Mouse (Mus musculus): ENCODE data around the gene Gm10643.

Gm10643 gene

DNA sequence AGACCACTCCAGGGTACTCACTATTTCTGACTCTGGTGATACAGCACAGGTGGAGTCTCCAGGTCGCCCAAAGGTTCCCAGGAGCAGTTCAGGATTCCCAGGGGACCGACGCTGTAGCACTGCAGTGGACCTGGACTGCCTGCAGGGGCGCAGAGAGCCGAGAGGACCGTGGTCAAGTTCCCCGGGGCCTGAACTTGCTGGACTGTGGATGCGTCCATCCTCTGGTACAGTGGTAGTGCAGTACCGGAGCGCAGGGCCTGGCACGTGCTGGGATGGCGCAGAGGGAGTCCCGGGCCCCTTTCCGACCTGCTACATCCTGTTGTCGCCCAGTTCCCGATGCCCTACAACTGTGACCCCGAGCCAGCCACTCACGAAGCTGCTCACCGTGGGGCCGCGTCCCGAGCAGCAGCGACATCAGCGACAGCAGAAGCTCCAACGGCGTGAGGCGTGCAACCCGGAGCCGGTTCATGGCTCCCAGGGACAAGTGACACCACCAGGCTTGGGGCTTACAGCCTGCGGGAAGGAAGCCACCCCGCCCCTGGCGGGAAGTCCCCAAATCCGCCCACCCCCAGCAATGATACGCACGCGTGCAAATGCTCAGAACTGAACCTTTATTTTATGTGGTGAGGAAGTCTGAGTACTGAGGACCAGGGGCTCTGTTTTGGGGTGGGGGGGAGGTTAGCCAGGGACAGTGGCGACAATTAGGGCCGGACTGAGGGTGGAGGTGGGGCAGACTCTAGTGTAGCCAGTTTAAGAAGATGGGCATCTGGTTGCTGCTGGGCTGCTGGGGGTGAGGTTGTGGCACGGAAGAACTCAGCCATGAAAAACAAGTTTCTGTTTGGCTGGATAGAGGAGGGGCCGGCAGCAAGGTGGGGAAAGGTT is 22.6 kb downstream of the Gm10643 start, which contains the start of gene Il27ra:
TSS of gene Il27ra (minus strand) at position 524 of the 882 bp plus-strand sequence.
- in situ Hi-C loops (cut with MboI, MseI), result loop anchor here (5.0 kb wide), 1 partner anchor 50 kb away; no protein-coding TSS in a partner anchor

DNA sequence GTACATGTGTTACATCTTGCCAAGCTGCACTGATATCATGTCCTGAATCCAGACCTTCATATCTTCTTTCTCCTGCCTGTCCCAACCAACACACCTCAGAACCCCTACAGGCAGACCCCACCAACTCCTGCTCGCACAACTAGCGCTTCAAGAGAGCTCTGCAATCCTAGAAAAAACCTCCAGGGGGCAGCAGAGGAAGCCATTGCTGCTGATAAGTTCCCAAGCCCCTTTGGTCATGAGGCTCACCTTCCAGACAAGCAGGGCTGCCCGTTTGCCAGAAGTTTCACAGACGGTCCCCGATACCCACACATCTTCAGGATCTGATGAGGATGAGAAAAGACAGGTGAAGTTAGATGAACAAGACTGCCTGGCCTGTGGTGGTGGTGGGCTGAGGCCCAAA is 25.9 kb downstream of the Gm10643 start:
- in situ Hi-C loops (cut with MboI, MseI), result no loop called here

DNA sequence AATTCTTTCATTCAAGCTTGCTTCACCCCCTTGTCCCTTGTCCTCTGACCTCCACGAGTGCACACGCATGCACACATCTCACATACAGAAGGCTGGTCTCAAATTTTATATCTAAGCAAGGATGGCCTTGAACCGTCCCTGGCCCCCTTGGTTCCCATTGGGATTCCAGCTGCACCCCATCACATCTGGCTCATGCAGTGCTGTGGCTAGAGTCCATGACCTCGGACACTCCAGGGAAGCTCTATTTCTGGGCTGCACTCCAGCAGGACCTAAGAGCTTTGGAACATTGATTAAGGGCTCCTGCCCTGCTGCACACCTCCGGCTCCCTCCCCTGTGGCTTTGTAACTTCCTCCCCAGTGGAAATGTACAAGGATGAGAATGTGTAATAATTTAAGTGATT is 26.9 kb downstream of the Gm10643 start:
- in situ Hi-C loops (cut with MboI, MseI), result no loop called here

DNA sequence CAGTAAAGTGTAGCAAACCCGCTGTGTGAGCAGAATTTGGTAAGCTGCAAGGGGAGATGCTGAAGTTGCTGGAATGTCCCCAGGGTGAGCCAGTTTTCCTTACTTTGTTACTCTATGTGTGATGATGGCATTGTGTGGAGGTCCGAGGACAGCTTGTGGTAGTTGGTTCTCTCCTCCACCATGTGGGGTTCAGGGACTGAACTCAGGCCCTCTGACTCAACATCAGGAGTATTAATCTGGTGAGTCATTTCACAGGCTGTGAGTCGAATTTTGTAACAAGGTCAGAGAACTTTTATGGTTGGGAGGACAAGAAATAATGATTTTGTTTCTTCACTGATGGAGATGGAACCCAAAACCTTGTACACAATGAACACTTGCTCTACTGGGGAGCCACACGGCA is 32.2 kb downstream of the Gm10643 start:
- in situ Hi-C loops (cut with MboI, MseI), result no loop called here

DNA sequence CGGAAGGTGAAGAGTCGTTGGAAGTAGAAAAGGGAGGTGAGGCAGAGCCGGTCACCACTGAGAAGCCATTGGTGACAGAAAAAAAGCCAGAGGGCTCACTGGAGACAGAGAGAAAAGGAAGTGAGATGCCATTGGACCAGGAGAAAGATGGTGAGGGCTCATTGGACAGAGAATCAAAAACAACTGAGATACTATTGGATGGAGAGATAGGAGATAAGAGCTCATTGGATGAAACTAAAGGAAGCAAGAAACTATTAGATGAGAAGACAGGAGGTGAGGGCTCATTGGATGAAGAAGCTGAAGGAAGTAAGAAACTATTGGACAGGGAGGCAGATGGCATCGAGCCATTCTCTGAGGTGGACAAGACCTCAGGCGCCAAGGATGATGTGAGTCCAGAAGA is 35.7 kb downstream of the Gm10643 start:
- in situ Hi-C loops (cut with MboI, MseI), result loop anchor here (10.0 kb wide), 1 partner anchor 336 kb away; no protein-coding TSS in a partner anchor

DNA sequence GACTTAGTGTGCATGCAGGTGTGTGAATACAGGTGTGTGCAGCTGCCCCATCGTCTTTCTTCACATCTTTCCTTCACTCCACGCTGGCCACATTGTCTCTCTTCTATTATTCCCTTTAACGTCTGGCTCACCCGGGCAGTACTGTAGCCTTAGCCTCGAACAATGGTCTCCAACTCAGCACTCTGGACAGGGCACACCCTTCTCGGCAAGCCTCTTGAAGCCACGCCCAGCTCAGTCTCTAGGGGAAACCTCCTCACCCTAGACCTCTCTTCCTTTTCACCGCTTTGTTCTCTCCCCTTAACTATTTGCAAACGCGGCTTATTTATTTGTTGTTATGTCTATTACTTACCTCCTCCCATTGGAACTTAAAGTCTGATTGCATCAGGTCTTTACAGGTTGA is 37.5 kb downstream of the Gm10643 start:
- in situ Hi-C loops (cut with MboI, MseI), result loop anchor here (10.0 kb wide), 1 partner anchor 337 kb away; no protein-coding TSS in a partner anchor

DNA sequence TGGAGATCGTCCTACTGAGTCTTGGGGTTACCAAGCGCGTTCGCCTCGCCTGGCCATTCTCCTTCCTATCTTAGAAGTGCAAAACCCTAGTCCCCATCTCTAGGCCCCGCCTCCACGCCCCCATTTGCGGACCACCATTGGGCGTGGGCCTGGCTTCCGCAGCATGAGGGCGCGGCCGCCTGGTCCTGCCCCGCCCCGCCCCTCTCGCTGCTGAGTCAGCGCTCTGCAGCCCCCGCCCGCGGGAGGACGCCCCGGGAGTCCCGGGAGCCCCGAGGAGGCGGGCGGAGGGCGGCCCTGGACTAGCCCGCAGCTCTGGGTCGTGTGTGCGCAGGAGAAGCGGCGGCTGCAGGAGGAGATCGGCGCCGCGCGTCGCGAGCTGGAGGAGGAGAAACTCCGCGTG is 39.1 kb downstream of the Gm10643 start:
- in situ Hi-C loops (cut with MboI, MseI), result loop anchor here (10.0 kb wide), 1 partner anchor 339 kb away; no protein-coding TSS in a partner anchor

DNA sequence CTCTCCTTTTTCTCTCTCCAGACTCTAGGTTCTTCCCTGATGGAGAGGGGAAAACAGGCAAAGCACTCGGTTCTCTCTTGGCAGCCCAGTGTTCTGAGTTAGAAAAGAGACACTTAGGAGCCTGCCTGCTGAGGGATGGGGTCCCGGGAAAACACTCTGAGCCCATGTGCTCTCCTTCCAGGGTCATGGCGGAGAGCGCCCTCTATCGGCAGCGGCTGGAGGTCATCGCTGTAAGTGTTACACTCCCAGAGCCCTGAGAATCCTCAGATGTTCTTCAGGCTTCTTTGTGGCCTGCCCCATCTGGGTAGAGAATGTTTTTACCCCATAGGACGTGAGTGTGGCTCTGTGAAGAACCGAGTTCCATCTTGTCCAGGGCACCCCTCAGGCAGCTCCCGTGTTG is 40.8 kb downstream of the Gm10643 start:
- in situ Hi-C loops (cut with MboI, MseI), result loop anchor here (10.0 kb wide), 1 partner anchor 341 kb away; no protein-coding TSS in a partner anchor

DNA sequence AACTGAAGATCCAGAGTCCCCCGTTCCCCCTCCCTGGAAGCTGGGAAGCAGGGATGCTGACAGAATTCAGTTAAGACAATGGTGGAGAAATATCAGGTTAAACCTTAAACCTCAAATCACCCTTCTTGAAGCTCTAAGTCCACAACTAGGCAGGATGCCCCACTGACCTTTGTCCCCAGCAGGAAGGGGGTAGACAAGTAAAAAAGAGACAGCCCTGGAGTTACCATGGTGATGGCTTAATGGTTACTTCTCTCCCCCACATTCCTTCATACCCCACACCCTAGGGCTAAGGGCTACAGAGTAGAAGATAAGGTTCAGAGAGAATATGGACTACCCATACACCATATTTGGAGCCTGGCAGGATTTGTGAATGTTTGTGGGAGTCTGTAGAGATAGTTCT is 41.3 kb downstream of the Gm10643 start:
- in situ Hi-C loops (cut with MboI, MseI), result loop anchor here (10.0 kb wide), 1 partner anchor 341 kb away; no protein-coding TSS in a partner anchor

DNA sequence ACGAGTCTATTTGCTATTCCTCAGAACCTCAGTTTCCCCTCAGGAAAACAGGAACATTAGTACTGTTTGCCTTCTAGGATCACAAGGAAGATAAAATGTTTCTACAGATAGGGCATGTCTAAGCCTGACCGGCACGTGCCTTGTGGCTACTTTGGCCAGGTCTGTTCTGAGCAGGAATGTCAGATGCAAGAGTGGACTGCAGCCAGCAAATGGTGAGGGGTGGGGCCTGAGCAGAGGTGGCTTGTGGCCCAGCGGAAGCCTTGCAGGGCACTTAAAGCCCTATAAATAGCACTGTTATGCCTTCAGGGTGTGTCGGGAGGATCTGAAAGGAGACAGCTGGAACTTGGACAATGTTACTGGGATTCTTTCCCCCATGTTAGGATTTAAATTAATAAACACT is 41.9 kb downstream of the Gm10643 start:
- in situ Hi-C loops (cut with MboI, MseI), result loop anchor here (10.0 kb wide), 1 partner anchor 342 kb away; no protein-coding TSS in a partner anchor

DNA sequence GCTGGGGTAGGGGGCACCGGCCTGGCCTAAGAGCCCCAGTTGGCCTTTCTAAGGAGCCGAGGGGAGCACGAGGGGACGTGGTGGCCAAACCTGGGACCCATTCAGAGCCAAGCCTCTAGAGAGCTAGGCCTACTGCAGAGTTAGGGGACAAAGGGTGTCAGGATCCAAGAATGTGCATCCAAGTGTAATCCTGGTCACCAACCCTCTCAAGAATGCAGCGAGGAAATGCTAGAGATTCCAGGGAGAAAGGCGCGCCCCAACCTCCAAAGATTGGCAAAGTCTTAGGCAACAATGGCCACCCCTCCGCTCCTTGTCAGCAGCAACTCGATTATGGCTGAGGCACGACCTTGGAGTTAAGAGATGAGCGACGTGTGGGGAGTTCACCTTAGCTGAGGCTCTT is 43.4 kb downstream of the Gm10643 start:
- in situ Hi-C loops (cut with MboI, MseI), result loop anchor here (10.0 kb wide), 1 partner anchor 343 kb away; no protein-coding TSS in a partner anchor

DNA sequence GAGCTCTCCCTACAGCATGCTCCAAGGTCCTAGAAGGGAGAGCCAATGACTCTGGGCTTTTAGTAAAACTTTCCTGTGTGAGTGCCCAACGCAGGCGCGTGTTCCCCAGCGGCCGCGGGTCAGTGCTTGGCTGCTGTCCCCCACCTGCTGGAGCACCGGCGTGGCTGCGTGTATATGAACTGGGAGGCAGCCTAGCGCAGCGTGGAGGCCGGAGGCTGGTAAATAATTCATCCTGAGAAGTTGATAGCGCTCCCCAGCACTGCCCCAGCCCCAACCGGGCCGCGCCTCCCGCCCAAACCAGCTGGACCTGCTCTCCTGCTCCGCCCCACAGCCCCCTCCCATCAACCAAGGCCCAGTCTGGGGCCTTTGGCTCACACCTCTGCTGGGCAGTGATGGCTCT is 43.8 kb downstream of the Gm10643 start, which contains the start of gene Palm3:
TSS of gene Palm3 (plus strand) at position 376 of the 400 bp plus-strand sequence.
- in situ Hi-C loops (cut with MboI, MseI), result loop anchor here (10.0 kb wide), 1 partner anchor 344 kb away; no protein-coding TSS in a partner anchor

DNA sequence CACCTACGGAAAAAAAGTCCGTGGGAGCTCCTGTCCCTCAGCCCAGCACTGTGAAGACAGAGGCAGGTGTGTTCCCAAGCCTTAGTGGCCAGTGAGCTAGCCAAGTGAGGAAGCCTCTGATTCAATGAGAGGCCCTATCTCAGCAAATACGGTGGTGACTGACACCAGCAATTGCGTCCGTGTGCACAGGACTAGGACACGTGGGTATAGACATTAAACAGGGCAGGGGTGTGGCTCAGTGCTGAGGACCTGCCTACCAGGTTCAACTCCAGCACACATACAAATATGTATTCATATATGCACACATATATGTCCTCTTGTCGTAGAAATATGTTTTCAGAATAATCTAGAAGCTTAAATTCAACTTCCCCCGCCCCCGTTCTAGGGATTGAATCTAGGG is 45.2 kb downstream of the Gm10643 start:
- in situ Hi-C loops (cut with MboI, MseI), result loop anchor here (10.0 kb wide), 1 partner anchor 345 kb away; no protein-coding TSS in a partner anchor

DNA sequence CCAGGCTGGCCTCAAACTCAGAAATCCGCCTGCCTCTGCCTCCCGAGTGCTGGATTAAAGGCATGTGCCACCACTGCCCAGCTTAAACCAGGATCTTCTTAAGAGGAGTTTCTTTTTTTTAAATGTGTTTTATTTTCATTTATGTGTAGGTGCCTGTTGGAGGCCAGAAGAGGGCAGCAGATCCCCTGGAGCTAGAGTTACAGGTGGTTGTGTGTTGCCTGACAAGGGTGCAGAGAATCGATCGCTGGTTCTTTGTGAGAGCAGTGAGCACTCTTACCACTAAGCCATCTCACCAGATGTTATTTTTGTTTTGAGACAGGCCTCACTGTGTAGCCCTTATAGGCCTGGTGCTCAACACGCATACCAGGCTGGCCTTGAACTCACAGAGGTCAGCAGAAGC is 49.1 kb downstream of the Gm10643 start:
- in situ Hi-C loops (cut with MboI, MseI), result no loop called here
